Mouse (Mus musculus) CH12F3 (cell line): ENCODE data around the gene Arhgef1.
"Not testable (repeated sequence)": the region's sequence is repeated elsewhere in the genome, so short reads cannot be mapped to it uniquely, and the experiment has no call there.

Experiments
- in situ Hi-C: fragments of 300-500 bp; cut with MboI; formaldehyde crosslinking; loops from 2 replicates; pipeline ENCODE4 v1.14.3; 2020; ENCODE audit warnings: low sequenced_read_pairs

Gene Arhgef1

DNA sequence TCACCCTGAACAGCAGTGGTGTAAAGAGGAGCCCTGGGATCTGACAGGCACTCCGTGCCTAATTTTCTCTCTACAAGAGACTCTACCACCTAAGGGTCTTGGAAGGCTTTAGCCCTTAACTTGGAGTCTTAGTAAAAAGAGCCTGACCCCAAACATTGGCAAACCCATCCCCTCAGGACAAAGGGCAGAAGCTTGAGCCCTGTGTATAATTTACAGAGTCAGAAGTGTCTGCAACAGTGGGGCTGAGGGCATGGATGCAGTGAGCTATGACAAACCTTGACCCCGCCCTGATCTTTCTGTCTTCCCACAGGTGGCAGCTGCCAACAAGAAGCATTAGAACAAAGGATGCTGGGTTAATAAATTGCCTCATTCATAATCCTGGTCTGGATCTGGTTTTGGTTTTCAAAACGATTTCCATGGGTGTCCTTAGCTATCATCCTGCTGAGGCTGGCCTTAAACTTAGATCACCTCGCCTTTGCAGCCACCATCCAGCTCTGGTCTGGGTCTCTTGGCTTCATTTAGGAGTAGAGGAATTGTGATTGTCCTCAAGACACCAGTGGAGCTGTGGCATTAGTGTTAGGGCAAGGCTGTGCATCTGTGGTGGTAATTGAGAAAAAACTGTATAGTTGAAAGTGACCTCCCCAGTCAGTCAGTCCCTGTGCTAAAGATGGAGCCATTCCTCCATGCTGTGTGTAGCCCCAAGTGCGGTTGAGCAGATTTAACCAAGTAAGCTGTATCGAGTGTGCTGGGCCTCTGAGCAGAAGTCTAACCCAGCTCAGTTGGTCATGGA, 13.1 kb upstream of the Arhgef1 start:
- in situ Hi-C loops, result no loop called here

DNA sequence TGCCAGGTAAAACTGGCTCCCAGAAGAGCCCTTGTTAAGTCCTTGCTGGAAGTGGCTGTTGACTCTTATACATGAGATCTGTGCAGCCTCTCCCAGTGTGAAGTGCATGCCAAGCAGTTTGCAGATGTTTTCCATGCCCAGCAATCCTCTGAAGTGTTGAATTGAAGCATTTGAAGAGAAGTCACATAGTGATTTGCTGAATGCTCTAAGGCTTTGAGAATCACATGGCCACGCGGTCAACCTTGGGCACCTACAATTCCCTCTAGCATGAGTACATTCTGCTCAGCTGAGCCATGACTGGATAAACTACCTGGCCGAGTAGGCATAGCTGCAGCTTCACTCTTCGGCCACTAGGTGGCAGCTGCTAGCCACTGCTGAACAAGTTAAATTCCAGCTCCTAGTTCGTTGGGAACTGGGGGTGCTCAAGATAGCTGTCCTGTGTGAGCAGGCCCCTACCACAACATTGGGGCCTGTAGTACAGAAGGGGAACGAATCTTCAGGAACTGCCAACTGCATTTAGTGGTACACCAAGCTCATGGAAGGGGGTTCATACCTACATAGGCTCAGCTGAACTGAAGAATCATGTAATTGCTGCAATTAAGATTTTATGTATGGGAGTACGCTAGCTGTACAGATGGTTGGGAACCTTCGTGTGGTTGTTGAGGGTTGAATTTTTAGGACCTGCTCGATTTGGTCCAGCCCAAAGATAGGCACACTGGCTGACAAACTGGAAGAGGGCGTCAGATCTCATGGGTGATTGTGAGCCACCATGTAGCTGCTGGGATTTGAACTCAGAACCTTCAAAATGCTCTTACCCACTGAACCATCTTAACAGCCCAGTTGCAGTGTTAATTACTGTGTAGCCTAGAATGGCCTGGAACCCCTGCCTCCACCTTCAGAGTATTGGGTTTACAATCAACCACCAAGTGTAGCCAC, 12.2 kb upstream of the Arhgef1 start:
- in situ Hi-C loops, result no loop called here

DNA sequence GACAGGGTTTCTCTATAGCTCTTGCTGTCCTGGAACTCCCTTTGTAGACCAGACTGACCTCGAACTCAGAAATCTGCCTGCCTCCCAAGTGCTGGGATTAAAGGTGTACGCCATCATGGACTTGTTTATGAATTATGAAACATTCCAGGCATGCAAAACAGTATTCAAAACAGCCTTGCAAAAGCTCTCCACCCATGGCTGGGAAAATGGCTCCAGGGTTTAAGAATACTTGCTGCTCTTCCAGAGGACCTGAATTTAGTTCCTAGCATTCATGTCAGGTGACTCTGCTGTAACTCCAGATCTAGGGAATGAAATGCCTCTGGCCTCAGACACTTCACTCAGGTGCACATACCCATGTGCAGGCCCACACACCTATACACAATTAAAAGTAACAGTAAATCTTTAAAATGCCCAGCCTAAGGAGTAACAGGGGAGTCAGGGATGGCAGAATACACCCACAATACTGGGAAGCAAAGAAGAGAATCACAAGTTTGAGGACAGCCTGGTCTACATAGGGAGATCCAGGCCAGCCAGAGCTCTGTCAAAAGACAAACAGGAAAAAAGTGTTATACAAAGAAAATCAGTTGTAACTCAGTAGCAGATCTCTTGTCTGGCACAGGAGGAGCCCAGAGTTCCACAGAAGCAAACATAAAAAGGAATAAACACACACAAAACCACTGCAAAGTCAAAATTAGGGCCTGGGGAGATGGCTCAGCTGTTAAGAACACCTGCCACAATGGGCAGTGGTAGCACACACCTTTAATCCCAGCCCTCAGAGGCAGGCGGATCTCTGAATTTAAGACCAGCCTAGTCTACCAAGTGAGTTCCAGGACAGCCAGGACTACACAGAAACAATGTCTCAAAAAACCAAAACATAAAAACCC, 11.2 kb upstream of the Arhgef1 start:
- in situ Hi-C loops, result no loop called here

DNA sequence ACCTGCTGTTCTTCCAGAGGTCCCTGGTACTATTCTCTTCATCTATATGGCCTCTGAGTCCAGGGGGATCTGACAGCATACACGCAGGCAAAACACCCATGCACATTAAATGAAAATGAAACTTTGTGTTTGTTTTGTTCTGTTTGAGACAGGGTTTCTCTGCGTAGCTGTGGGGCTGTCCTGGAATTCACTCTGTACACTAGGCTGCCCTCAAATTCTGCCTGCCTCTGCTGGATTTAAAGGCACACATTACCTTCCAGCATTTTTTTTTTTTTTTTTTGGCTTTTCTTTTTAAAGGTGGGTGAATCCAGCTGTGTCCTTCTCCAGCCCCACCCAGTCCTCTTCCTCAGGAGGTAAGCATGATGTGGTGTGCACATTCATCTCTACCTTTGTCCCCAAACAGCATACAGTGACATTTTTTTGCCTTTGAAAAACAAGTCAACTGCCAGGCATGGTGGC, 10.6 kb upstream of the Arhgef1 start:
- in situ Hi-C loops, result no loop called here

DNA sequence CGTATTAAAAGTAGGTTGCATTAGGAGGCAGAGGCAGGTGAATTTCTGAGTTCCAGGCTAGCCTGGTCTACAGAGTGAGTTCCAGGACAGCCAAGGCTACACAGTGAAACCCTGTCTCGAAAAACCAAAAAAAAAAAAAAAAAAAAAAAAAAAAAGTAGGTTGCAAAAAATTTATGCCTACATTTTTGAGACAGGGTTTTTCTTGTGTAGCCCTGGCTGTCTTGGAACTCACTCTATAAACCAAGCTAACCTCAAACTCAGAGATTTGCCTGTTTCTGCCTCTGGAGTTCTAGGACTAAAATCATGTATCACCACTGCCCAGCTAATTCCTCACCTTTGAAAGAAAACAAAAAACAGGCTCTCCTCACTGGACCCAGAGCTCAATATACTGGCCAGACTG, 7.0 kb upstream of the Arhgef1 start:
- in situ Hi-C loops, result not testable (repeated sequence)

DNA sequence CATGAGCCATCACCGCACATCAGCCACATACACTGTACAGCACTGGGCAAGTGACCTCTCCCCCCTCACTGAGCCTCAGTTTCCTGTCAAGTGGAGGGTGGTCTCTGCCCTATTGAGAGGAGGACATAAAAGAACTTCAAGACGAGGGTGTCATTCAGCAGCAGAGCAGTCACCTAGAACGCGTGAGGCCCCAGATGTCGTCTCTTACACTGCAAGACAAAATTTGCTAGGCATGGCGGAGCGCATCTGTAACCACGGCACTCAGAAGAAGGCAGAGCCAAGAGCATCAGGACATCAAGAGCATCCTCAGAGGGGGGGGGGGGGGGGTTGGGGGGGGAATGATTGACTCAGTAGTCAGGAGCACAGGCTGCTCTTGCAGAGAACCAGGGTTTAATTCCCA, 6.4 kb upstream of the Arhgef1 start:
- in situ Hi-C loops, result no loop called here

DNA sequence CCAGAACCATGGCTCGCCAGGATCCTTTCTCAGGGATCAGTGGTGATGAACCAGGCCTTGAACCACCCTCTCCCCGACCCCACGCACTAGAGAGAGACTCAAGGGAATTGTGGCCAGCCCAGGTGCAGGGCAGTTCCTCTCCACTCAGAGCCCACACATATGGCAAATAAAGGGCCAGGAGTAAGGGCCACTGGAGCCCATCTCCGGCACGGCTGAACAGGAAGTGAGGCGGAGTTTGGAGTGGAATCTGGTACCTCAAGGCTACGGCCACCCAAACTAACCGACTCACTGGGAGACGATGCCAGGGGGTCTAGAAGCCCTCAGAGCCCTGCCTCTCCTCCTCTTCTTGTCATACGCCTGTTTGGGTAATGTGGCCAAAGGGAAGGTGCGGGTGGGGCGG, 5.5 kb upstream of the Arhgef1 start, which contains the start of gene Cd79a:
TSS of gene Cd79a (plus strand) at position 158 of the 400 bp plus-strand sequence.
- in situ Hi-C loops, result no loop called here

DNA sequence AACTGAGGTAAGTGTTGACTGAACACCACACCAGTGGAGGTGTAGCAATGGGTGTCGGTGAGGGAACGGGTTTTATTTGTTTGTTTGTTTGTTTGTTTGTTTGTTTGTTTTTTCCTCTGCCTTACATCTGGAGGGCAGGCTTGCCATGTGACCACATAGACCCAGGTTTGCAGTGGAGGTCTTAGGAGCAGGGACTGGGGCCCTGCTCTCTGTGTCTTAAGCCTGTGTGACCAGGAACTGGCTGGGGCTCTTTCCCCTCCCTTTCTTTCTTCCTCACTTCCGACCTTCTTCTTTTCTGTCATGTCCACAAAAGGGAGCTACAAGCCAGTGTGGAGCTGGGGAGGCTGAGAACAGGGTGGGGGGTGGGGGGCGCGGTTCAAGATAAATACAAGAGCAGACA, 4.8 kb upstream of the Arhgef1 start:
- in situ Hi-C loops, result no loop called here

DNA sequence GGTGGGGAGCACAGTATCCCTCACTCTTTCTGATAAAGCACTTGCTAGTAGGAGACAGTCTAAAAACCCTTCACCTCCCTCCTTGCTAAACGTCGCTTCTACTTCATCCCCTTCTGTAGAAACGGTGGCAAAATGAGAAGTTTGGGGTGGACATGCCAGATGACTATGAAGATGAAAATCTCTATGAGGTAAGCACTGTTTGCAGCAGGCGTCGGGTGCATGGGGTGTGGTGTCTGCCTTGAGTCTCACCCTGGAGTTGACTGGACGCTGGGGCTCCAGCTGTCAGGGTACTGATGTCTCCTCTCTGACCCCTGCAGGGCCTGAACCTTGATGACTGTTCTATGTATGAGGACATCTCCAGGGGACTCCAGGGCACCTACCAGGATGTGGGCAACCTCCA, 1.6 kb upstream of the Arhgef1 start:
- in situ Hi-C loops, result loop anchor here (5.0 kb wide), 1 partner anchor 49 kb away; no protein-coding TSS in a partner anchor

DNA sequence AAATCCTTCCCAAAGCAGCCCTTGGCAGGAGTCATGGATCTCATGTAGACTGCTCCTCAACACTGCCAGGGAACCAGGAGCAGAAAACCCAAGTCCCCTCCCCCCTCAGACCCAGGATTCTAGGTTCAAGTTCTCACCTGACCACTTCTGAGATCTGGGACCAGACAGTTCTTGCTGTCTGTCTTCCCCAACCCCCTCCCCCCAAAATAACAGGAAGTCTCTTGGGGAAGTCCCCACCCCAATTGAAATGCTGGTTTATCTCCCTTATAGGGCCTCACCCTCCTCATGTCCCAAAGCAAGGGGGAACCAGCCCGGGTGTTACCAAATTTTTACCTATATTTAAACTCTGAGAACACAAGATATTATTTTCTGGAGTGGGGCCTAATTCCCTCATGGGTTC, 870 bp upstream of the Arhgef1 start:
- in situ Hi-C loops, result loop anchor here (5.0 kb wide), 1 partner anchor 50 kb away; no protein-coding TSS in a partner anchor

DNA sequence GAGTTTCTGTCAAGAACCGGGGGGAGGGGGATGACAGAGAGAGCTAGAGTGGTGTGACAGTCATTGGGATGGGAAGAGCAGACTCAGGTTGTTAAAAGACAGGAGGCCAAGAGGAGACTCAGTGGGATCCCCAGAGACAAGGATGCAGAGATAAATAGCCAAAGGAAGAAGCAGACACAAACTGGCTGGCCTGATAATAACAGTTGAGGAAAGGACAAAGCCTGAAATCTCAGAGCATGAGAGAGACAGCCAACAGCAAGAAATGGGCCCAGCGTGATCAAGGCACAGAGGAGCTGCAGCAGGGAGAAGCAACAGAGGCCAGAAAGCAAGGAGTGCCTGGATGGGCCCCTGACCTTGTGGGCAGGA, 465 bp upstream of the Arhgef1 start:
- in situ Hi-C loops, result loop anchor here (5.0 kb wide), 1 partner anchor 50 kb away; no protein-coding TSS in a partner anchor

DNA sequence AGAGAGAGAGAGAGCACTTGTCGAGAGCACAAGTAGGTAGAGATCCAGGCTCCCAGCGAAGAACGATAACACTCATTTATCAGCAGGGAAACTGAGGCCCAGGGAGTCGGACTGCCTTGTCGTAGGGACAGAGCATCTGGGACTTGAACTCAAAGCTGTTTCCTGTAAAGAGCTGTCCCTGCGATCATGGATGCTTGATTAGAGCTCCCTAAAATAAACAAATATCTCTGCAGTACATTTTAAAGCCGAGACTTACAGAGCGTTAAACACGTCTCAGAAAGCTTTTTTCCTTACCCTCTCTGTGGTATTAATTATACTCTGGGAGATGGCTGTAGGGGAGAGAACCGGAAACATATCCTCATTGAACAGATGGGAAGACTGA, 723 bp downstream of the Arhgef1 start:
- in situ Hi-C loops, result loop anchor here (5.0 kb wide), 1 partner anchor 51 kb away; no protein-coding TSS in a partner anchor

DNA sequence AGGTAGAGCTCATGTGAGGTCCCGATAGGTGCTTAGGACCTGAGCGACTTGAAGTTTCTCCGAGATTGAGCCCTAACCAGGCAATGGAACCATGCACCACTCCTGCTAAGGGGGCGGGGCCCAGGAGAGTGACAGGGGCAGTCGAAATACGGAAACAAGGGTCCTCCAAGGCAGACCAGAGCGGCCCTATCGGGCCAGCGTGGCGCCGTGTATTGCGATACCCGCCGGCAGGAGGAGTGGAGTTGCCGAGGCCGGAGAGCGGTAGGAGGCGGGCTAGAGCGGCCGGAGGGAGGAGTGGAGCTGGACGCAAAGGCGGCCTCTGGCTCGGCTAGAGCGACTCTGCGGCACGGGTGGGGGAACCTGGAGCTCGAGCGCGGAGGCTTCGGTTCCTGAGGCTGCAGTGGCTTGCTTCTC, 1.4 kb downstream of the Arhgef1 start:
- in situ Hi-C loops, result loop anchor here (5.0 kb wide), 1 partner anchor 52 kb away; no protein-coding TSS in a partner anchor

DNA sequence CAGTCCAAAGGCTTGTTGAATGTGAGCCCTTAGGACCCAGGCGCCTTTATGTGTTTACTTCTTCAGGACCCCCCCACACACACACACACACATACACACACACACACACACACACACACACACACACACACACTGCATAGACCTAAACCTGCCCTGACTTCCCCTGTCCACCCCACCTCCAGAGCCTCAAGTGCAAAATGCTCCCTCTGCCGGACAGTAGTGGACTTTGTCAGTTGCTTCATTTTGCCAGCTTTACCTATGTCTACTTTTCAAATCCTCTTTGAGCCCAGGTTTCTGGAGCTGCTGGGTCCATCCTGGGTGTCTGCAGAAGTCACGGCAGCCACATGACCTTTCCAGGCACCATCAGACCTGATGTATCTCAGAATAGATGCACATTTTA, 2.2 kb downstream of the Arhgef1 start:
- in situ Hi-C loops, result loop anchor here (5.0 kb wide), 1 partner anchor 53 kb away; no protein-coding TSS in a partner anchor

DNA sequence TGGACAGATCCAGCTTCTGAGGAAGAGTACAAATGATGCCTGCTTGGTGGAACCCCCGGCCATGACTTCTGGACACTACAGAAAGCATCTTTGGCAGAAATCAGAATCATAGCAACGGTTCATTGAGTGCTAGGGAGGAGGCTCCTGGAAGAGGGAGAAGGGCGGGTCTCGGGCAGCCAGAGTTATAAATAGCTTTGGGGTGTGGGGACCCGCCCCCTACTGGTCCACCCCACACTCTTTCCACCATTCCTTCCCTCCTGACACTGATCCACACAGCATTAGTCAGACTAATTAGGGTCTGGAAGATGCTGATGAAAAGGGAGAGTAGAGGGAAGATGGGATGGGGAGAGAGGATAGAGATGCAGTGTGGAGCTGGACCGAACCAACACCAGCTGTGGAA, 3.8 kb downstream of the Arhgef1 start:
- in situ Hi-C loops, result no loop called here

DNA sequence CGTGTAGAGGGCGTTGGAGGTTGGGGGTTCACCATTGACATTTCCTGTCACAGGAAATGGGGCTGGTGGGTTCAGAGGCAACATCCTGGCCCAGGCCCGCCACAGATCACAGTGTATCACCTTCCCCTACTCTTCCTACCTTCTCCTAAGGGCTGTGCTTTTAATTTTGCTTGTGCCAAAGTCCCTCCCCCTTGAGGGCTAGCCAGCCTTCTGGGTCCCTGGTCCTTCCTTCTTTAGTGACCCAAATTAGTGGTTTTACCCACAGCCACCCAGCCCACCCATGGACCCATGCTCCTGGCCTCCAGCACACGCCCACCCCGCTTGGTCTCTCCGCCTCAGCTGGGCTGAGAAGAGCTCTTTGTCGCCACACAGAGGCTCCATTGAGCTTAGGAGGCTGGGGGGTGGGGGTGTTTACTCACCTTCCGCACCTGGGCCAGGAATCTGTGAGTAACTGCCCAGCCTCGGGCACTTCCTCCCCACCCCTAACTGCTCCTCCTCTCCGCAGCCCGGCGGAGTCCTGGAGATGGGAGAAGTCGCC, 4.6 kb downstream of the Arhgef1 start:
- in situ Hi-C loops, result no loop called here

DNA sequence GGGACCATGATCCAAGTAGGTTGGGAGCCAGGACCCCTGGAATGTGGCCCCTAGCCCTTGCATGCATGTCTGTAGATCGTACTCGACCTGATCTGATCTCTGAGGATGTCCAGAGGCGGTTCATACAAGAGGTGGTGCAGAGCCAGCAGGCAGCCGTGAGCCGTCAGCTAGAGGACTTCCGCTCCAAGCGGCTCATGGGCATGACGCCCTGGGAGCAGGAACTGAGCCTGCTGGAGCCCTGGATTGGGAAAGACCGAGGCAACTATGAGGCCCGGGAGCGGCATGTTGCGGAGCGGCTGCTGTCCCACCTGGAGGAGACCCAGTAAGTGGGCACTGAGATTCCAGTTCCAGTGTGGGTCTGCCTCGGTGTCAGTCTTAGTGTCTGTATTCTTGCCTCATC, 9.8 kb downstream of the Arhgef1 start:
- in situ Hi-C loops, result no loop called here

DNA sequence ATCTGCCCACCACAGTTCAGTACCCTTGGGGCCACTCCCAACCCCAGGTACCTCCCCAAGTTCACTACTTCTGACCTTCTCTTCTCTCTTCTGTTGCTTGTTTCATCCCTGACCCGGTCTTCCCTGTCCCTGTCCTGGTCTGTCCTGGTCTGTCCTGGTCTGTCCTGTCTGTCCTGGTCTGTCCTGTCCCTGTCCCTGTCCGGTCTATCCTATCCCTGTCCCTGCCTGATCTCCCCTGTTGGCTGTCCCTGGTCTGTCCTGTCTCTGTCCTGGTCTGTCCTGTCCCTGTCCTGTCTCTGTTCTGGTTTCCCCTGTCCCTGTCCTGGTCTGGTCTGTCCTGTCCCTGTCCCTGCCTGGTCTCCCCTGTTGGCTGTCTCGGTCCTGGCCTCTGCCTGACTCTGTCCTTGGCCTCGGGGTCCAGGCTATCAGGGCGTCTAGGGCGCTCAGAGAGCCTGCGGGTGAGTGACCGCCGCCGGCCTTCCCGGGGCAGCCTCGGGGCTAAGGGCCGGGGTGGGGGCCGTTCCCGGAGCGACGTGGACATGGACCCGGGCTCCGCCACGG, 16.1 kb downstream of the Arhgef1 start:
- in situ Hi-C loops, result no loop called here

DNA sequence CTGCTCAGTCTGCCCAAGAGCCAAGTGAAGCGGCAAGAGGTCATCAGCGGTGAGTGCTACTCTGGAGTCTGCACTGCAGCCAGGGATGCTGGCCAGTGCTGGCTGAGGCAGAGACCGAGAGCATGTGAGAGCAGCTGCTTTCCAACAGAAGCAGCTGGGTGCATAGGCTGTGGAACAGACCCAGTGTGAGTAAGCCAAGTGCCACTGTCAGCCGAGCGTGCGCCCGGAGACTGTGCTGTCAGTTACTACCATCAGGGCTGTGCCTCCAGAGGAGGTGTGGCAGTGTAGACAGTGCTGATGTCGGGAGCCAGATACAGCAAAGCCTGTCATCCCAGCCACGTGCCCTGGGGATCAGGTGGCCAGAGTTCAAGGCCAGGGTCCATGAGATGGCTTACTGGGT, 17.0 kb downstream of the Arhgef1 start:
- in situ Hi-C loops, result loop anchor here (5.0 kb wide), 1 partner anchor 38 kb away; no protein-coding TSS in a partner anchor

DNA sequence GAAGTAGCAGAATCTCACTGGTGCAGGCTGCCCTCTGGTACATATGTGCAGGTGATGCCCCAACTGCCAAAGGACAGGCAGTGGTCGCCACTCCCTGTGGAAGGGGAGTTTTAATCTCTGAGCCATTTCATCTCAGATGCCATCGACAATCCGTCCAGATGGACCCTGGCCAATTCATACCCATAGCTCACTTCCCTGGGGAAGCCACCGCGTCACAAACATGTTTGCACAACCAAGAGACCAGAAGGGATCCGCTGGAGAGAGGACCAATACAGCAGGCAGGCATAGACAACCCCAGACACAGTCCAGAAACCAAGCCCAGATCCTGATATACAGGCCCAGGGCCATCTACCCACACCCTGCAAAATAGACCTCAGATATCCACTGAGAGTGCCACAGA, 27.8 kb downstream of the Arhgef1 start:
- in situ Hi-C loops, result no loop called here
